Mouse (Mus musculus) kidney, embryonic 15.5 days (tissue): ENCODE data around the gene Gnaq. TPM values are rescaled to one million over a fixed set of nuclear protein-coding genes. Genes with fewer than 3 reads are reported as not detected.

Experiments
- ATAC-seq: fragments of 200-750 bp; cut with Nextera tagmentation; replicated peaks from 2 replicates; pipeline ENCODE4 v1.8.0; 2017; ENCODE audit warnings: moderate TSS enrichment; ENCODE audit not compliant: low FRiP score
- H3K27ac ChIP-seq: fragments of 300-500 bp; sonication (generic); 2 replicates; pipeline ENCODE4 v1.5.1; 2015; ENCODE audit warnings: mild to moderate bottlenecking, inconsistent platforms
- H3K27me3 ChIP-seq: fragments of 300-500 bp; sonication (generic); 2 replicates; pipeline ENCODE4 v1.6.1; 2015; ENCODE audit warnings: inconsistent platforms
- H3K36me3 ChIP-seq: fragments of 300-500 bp; sonication (generic); 2 replicates; pipeline ENCODE4 v1.6.1; 2015; ENCODE audit warnings: inconsistent platforms
- H3K4me1 ChIP-seq: fragments of 300-500 bp; sonication (generic); 2 replicates; pipeline ENCODE4 v1.6.1; 2015; ENCODE audit warnings: inconsistent platforms
- H3K4me2 ChIP-seq: fragments of 300-500 bp; sonication (generic); 2 replicates; pipeline ENCODE4 v1.6.1; 2015; ENCODE audit warnings: moderate library complexity, mild to moderate bottlenecking, inconsistent platforms
- H3K4me3 ChIP-seq: fragments of 300-500 bp; sonication (generic); replicated peaks from 2 replicates; pipeline ENCODE4 v1.5.1; 2015; ENCODE audit warnings: mild to moderate bottlenecking, inconsistent platforms
- H3K9ac ChIP-seq: fragments of 300-500 bp; sonication (generic); 2 replicates; pipeline ENCODE4 v1.6.1; 2015; ENCODE audit warnings: mild to moderate bottlenecking, inconsistent platforms
- H3K9me3 ChIP-seq: fragments of 300-500 bp; sonication (generic); replicated peaks from 2 replicates; pipeline ENCODE4 v1.6.1; 2016; ENCODE audit warnings: inconsistent platforms
- WGBS: fragments of 180-500 bp; shearing (Covaris S2); methylation state at CpG from one replicate; pipeline ENCODE4 v1.1.7; 2015; ENCODE audit warnings: mixed read lengths; 5-methylcytosine and 5-hydroxymethylcytosine counted together
- polyA plus RNA-seq: library from polyadenylated mRNA; unstranded; fragments of >200 nt; fragmentation: Nextera tagmentation; extraction: Ambion mirVana; gene quantifications from 2 replicates; pipeline ENCODE4 v1.2.1, GENCODE M21; 2015

Gene Gnaq
- polyA plus RNA-seq, 1 experiment from 2014 or later = 36.2 TPM

DNA sequence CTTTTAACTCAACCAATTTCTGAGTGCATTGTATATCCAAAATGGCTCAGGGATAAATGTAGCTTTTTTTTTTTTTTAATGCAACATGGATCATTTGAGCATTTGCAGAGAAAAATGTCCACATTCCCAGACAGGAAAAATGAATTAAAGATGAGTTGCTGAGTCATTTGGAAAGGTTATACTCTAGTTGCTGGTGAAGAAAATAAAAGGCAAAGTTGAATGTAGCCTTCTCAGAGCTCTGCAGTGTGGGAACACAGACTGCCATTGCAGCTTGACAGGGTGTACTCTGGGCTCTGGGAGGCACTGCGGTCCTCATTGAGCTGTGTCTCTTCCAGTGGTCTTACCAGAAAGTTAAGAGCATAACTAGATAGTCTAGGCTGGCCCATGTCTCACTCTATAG lies 160.3 kb downstream of the Gnaq start:
- no peak overlapping the region for H3K27ac ChIP-seq
- no peak overlapping the region for H3K4me3 ChIP-seq
- no peak overlapping the region for H3K4me2 ChIP-seq
- no peaks in the 10 kb centered on the region for H3K27me3 ChIP-seq
- 88% methylated on average over 1 of the region's 1 CpGs for WGBS
- no peak overlapping the region for H3K9ac ChIP-seq
- H3K36me3 ChIP-seq = no peaks in the 10 kb centered on the region
- no peaks in the 10 kb centered on the region for H3K9me3 ChIP-seq
- peaks cover 17% of the 10 kb centered on the region for H3K4me1 ChIP-seq
- ATAC-seq = no peak

DNA sequence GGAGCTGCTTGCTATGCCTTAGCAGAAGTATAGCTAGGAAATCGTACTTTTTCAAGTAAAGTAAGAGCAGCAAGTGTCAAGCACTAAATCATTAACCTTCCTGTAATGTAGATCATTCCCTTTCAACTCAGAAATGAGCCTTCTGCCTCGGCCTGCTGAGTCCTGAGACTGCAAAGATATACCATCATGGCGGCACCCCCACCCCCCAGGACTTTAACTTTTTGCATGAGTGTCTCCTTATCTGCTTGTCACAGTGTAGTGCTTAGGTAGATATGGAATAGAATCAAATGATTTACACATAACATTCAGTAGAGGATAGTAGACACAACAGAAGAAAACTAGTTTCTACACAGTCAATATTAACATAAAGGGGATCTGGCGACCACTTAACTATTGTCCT lies 167.8 kb downstream of the Gnaq start:
- Histone ChIP-seq H3K4me1 (no peaks in the 10 kb centered on the region), H3K4me3 (no peak overlapping the region), H3K9me3 (no peaks in the 10 kb centered on the region), H3K27me3 (no peaks in the 10 kb centered on the region), H3K36me3 (no peaks in the 10 kb centered on the region), H3K27ac (no peak overlapping the region), H3K9ac (no peak overlapping the region), H3K4me2 (no peak overlapping the region)
- WGBS = 52% methylated on average over 4 of the region's 4 CpGs
- ATAC-seq = no peak

DNA sequence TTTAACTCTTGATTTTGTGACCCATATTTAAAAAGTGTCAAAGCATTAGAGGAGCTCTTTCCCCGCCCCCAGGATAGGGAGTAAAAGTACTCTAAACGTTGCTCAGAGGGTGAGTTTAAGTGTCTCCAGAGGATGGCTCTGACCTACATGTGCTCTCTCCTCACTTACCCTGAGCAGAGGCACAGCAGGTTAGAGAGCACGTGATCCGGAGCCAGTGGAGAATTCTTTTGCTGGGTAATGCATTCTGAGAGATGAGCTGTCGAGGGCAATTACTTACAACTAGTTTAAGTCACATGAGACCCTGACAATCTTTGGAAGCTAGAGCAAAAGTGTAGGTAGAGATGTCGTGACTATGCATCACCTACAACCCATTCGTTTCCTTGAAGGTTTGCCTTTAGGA lies 168.7 kb downstream of the Gnaq start:
- no peaks in the 10 kb centered on the region for H3K27me3 ChIP-seq
- H3K36me3 ChIP-seq = no peaks in the 10 kb centered on the region
- H3K9me3 ChIP-seq = no peaks in the 10 kb centered on the region
- H3K27ac ChIP-seq = no peak overlapping the region
- WGBS = 66% methylated on average over 7 of the region's 7 CpGs
- H3K9ac ChIP-seq = no peak overlapping the region
- no peak for ATAC-seq
- H3K4me1 ChIP-seq = no peaks in the 10 kb centered on the region
- no peak overlapping the region for H3K4me3 ChIP-seq
- no peak overlapping the region for H3K4me2 ChIP-seq

DNA sequence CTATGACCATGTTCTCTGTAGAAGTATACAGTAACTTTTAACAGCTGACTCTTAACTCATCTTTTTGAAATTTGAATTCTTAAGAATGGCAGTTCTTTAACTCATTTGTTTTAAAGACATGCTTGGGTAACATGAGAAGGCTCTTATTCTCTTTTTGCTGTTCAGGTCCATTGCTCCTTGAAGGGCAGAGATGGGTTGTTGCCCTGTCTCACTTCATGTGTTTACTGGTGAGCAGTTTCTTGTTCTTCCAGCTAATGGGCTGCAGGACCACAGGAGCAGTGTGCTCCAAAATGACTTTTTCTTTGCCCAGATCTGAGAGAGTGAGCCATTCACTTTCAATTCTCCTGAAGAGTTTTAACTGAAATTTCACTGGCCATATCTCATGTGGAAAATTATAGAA lies 176.4 kb downstream of the Gnaq start:
- Histone ChIP-seq H3K4me1 (no peaks in the 10 kb centered on the region), H3K4me3 (no peak overlapping the region), H3K9me3 (no peaks in the 10 kb centered on the region), H3K27me3 (no peaks in the 10 kb centered on the region), H3K9ac (no peak overlapping the region), H3K4me2 (no peak overlapping the region), H3K27ac (no peak overlapping the region), H3K36me3 (no peaks in the 10 kb centered on the region)
- ATAC-seq = no peak

DNA sequence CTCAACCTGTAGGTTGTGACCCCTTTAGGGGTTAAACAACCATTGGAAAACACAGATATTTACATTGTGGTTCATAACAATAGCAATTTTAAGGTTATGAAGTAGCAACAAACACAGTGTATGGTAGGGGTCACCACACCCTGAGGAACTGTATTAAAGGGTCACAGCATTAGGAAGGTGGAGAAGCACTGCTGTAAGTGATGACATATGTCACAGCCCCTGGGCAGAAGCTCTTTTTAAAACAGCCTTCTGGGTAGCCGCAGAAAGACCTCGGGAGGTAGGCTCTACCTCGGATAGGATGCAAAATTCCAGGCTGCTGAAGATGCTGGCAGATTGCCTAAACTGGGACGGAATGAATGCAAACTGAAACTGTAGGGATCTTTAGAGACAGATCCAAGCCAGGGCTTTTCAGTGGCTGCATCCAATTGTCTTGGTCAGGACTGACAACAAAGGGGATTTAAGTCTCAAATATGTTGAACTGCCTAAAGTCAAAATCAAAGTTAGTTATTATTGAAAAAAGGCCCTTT lies 181.7 kb downstream of the Gnaq start:
- 56% methylated on average over 4 of the region's 4 CpGs for WGBS
- Histone ChIP-seq H3K27me3 (no peaks in the 10 kb centered on the region), H3K4me3 (no peak overlapping the region), H3K4me2 (no peak overlapping the region), H3K9me3 (no peaks in the 10 kb centered on the region), H3K27ac (no peak overlapping the region), H3K4me1 (peaks cover 26% of the 10 kb centered on the region), H3K36me3 (peaks cover 4% of the 10 kb centered on the region; the same call in 1 of the 2 replicates), H3K9ac (no peak overlapping the region)
- ATAC-seq = no peak

DNA sequence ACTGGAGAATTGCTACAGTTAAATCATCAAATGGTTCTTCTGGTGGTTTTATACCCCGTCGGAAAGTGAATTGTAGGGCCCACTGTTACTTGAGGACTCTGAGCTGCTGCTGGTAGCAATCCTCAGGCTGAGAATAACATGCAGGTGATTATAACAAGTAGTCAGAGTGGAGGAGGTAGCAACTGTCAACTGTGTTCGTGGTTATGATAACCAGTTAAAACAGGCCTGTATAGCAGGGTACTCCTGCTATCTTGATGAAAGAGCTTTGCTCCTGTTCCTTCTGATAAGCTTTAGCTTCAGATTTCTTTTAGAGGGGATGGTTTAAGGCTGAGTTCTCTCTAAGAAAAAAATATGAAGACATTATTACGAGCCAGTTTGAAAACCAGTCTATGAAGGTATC lies 182.9 kb downstream of the Gnaq start:
- no peak overlapping the region for H3K4me2 ChIP-seq
- 85% methylated on average over 4 of the region's 4 CpGs for WGBS

DNA sequence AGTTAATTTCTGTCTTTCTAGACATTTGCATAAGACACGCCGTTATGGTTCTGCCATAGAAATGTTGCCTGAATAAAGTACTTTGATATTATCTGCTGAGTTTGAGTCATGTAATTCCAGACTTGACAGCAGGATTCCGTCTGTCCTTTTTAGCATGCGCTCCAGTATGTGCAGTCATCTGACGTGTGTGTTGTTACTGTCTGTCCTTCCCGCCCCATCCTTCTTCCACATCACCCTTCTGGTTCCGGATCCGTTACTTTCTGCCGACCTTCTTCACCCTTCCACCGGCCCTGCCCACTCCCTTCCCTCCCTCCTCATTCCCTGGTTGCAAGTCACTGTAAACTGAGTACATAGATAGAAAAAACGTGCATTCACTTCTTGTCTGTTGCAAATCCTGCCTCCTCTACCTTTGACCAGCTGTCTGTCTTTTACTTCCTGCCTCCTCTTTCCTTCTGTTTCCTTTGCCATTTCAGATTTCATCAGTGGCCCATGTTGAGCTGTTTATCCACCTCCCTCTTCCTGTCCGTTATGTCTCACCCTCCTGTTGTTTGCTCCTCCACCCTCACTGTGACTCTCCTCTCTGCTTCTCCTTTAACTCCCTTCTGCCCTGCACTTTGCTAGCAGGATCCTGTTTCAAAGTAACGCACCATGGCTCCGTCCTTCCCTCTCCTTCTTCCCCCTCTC lies 185.6 kb downstream of the Gnaq start:
- no peaks in the 10 kb centered on the region for H3K27me3 ChIP-seq
- ATAC-seq = peak; percentile 56
- peak overlapping the region; percentile 58 for H3K27ac ChIP-seq
- H3K4me3 ChIP-seq = no peak overlapping the region
- no peaks in the 10 kb centered on the region for H3K9me3 ChIP-seq
- no peak overlapping the region for H3K9ac ChIP-seq
- peaks cover 26% of the 10 kb centered on the region for H3K4me1 ChIP-seq
- peaks cover 9% of the 10 kb centered on the region; the same call in 1 of the 2 replicates for H3K36me3 ChIP-seq
- 29% methylated on average over 14 of the region's 14 CpGs for WGBS
- H3K4me2 ChIP-seq = 0 out of 2 replicates have a peak overlapping the region, but pooled peaks have one; percentile 7

More for the DNA sequence above, 182.9 kb downstream of the Gnaq start:
- no peak overlapping the region for H3K4me3 ChIP-seq
- ATAC-seq = no peak
- H3K9me3 ChIP-seq = no peaks in the 10 kb centered on the region
- H3K36me3 ChIP-seq = peaks cover 4% of the 10 kb centered on the region; the same call in 1 of the 2 replicates
- H3K27ac ChIP-seq = no peak overlapping the region
- H3K4me1 ChIP-seq = peaks cover 26% of the 10 kb centered on the region
- H3K27me3 ChIP-seq = no peaks in the 10 kb centered on the region
- no peak overlapping the region for H3K9ac ChIP-seq

DNA sequence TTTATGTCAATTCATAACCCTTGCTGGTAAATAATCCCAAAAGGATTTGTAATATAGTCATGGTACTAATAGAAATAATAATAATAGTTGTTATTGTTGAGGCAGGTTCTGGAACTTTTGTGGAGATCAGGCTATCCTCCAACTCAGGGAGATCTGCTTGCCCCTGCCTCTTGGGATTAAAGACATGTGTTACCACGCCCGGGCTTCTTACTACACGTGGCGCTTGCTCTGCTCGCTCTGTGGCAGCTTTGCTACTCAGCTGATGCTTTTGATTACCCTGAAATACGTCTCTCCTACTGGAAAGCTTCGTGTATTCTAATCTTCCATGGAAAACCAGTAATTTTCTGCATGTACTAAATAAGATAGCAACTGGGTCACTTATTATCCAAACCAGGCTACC lies 187.4 kb downstream of the Gnaq start:
- H3K4me2 ChIP-seq = no peak overlapping the region
- peaks cover 31% of the 10 kb centered on the region for H3K4me1 ChIP-seq
- H3K4me3 ChIP-seq = no peak overlapping the region
- H3K36me3 ChIP-seq = peaks cover 9% of the 10 kb centered on the region; the same call in 1 of the 2 replicates
- H3K9me3 ChIP-seq = no peaks in the 10 kb centered on the region
- 83% methylated on average over 7 of the region's 7 CpGs for WGBS
- H3K27ac ChIP-seq = no peak overlapping the region
- no peak overlapping the region for H3K9ac ChIP-seq
- H3K27me3 ChIP-seq = no peaks in the 10 kb centered on the region
- no peak for ATAC-seq

DNA sequence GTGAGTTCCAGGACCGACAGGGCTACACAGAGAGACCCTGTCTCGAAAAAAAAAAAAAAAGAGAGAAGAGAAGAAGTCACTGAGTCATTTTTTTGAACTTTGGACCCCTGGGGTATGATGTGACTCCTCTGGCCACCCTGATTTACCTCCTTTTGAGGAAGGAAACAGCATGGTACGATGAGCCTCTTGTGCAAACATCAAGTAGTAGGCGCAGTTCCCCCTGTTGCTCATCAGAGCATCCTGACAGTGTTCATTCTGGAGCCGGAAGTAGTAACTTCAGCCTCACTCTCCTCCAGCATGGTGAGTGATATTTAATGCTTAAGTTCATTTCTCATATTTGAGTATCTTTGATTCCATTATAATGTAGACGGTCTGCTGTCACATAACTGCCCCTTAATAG lies 190.4 kb downstream of the Gnaq start:
- WGBS = 87% methylated on average over 6 of the region's 6 CpGs
- peaks cover 48% of the 10 kb centered on the region for H3K4me1 ChIP-seq

DNA sequence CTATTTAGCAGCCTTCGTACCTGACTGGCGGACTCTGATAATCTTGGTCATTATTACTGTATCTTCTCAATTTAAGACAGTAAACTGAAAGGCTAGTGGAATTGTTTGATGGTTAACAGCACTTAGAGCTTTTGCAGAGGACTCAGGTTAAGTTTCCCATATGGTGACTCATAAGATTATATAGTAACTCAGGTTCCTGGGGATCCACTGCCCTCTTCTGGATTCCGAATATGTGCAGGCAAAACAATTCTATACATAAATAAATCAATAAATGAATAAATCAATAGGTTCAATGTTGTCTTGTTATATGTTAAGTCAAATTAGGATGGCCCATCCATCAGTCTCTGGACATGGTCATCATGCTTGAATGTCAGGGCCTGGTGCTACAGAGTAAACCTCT lies 191.6 kb downstream of the Gnaq start:
- no peak for ATAC-seq
- H3K9ac ChIP-seq = no peak overlapping the region
- no peaks in the 10 kb centered on the region for H3K9me3 ChIP-seq
- 0 out of 2 replicates have a peak overlapping the region, but pooled peaks have one; percentile 9 for H3K27ac ChIP-seq
- H3K27me3 ChIP-seq = no peaks in the 10 kb centered on the region
- H3K4me1 ChIP-seq = peaks cover 47% of the 10 kb centered on the region
- 0 out of 2 replicates have a peak, but pooled peaks cover 4% of the 10 kb centered on the region for H3K36me3 ChIP-seq
- H3K4me2 ChIP-seq = no peak overlapping the region
- no peak overlapping the region for H3K4me3 ChIP-seq
- 85% methylated on average over 3 of the region's 3 CpGs for WGBS

More for the DNA sequence above, 190.4 kb downstream of the Gnaq start:
- Histone ChIP-seq H3K4me2 (no peak overlapping the region), H3K27me3 (no peaks in the 10 kb centered on the region), H3K4me3 (no peak overlapping the region), H3K36me3 (0 out of 2 replicates have a peak, but pooled peaks cover 4% of the 10 kb centered on the region), H3K9ac (no peak overlapping the region), H3K9me3 (no peaks in the 10 kb centered on the region), H3K27ac (no peak overlapping the region)
- ATAC-seq = no peak

DNA sequence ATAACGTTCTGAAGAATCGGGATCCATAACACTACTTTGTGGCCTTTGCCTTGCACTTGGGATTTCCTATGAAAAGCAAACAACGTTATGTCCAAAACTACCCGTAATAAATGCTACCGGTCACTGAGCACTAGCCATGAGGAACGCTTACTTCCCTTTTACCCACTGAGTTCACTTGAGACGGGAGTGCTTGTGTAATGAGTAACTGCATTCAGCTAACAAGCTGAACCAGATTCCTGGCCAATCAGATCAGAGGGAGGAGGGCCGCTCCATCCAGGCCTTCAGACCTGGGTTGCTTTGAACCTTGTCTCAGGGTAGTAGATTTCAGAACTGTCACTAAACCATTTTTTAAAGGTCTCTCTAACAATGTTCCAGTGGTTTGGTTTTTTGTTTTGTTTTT lies 193.3 kb downstream of the Gnaq start:
- H3K27ac ChIP-seq = peak overlapping the region; percentile 86
- 0 out of 2 replicates have a peak, but pooled peaks cover 4% of the 10 kb centered on the region for H3K36me3 ChIP-seq
- H3K9me3 ChIP-seq = no peaks in the 10 kb centered on the region
- peaks cover 50% of the 10 kb centered on the region for H3K4me1 ChIP-seq
- H3K9ac ChIP-seq = no peak overlapping the region
- peak; percentile 92 for ATAC-seq
- no peak overlapping the region for H3K4me3 ChIP-seq
- peak overlapping the region; percentile 40 for H3K4me2 ChIP-seq
- 17% methylated on average over 8 of the region's 8 CpGs for WGBS
- no peaks in the 10 kb centered on the region for H3K27me3 ChIP-seq

DNA sequence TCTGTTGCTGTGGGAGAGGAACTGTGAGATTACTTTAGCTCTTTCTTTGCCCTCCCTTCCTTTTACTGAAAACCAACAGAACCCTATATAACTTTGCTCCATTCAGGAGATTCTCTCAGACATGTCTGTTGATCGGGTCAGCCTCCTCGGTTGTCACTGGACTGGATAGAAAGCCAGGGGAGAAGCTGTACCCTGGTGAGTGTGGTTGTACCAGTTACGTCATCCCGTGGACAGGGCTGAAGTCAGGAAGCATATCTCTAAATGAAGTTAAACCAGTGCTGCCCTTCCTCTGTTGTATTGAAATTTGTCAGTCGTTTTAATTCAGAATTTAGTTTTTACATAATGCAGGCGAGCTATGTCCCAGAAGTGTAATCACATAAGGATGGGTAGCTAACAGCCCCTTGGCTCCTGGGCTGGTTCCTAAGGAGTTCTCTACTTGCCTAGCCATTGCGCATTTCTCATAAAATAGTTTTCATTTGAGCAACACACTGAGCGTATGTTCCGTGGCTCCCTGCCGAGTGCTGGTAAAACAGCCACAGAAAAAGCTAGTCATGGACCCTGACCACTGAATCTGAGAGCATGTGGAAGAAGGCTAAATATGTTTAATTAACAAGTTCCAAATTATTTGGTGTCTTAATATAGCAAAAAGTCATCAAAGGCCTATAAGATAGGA lies 194.9 kb downstream of the Gnaq start:
- no peak for ATAC-seq
- 79% methylated on average over 10 of the region's 10 CpGs for WGBS
- Histone ChIP-seq H3K9me3 (no peaks in the 10 kb centered on the region), H3K36me3 (no peaks in the 10 kb centered on the region), H3K4me3 (no peak overlapping the region), H3K27me3 (no peaks in the 10 kb centered on the region), H3K4me1 (peaks cover 50% of the 10 kb centered on the region), H3K27ac (peak overlapping the region; percentile 55), H3K4me2 (no peak overlapping the region; the same call in 1 of the 2 replicates), H3K9ac (no peak overlapping the region)
